Mouse (Mus musculus): ENCODE data around the gene Ly75. TPM values are rescaled to one million over a fixed set of nuclear protein-coding genes. Genes with fewer than 3 reads are reported as not detected.

Gene Ly75
- polyA plus RNA-seq, 1 experiment from 2014 or later, result 1.2 TPM

DNA sequence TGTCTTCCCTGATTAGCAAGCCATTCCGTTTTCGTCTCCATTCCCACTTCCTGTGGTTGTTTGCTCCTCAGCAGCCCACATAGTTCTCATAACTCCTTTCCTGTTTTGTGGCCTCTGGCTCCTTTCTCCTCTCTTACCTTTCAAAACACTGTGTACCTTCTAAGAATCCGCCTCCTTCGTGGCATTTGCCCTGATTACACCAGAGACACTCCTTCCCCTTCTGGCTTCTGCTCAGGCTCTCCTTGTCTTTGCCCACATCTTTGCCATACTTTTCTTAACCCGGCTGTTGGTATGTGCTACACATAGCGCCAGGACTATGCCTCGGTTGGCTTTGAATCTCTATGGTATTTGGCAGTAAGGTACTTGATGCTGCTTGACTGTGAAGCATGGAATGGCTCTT lies 35.2 kb downstream of the Ly75 start:
- 93% methylated on average over 7 of the region's 7 CpGs for WGBS
- no peaks in the 10 kb centered on the region for H3K36me3 ChIP-seq (ENCODE audit: control insufficient read depth, insufficient read depth, low read length)
- H3K27ac ChIP-seq (ENCODE audit: low read depth, low read length), result no peak overlapping the region
- H3K9me3 ChIP-seq (ENCODE audit: control insufficient read depth, low read length), result no peaks in the 10 kb centered on the region
- H3K9ac ChIP-seq (replicated peaks; ENCODE audit: low read depth, low read length), result no peak overlapping the region
- ATAC-seq (ENCODE audit: low read depth), result no peak
- H3K4me3 ChIP-seq (ENCODE audit: low read depth, low read length), result no peak overlapping the region
- 0 out of 2 replicates have a peak, but pooled peaks cover 4% of the 10 kb centered on the region for H3K4me1 ChIP-seq (ENCODE audit: control insufficient read depth, insufficient read depth, low read length)
- H3K4me2 ChIP-seq (ENCODE audit: low read depth, low read length), result no peak overlapping the region
- H3K27me3 ChIP-seq (ENCODE audit: control insufficient read depth, insufficient read depth, low read length), result peaks cover 7% of the 10 kb centered on the region; the same call in 1 of the 2 replicates

GRCm38 (mm10) chr2:60346531-60346930 lies 36.6 kb downstream of the Ly75 start:
- peaks cover 7% of the 10 kb centered on the region; the same call in 1 of the 2 replicates for H3K27me3 ChIP-seq (ENCODE audit: control insufficient read depth, insufficient read depth, low read length)
- WGBS, result 52% methylated on average over 8 of the region's 8 CpGs
- ATAC-seq (ENCODE audit: low read depth), result no peak
- no peaks in the 10 kb centered on the region for H3K9me3 ChIP-seq (ENCODE audit: control insufficient read depth, low read length)
- H3K27ac ChIP-seq (ENCODE audit: low read depth, low read length), result no peak overlapping the region
- no peak overlapping the region for H3K9ac ChIP-seq (replicated peaks; ENCODE audit: low read depth, low read length)
- H3K4me2 ChIP-seq (ENCODE audit: low read depth, low read length), result no peak overlapping the region
- H3K4me1 ChIP-seq (ENCODE audit: control insufficient read depth, insufficient read depth, low read length), result 0 out of 2 replicates have a peak, but pooled peaks cover 4% of the 10 kb centered on the region
- H3K4me3 ChIP-seq (ENCODE audit: low read depth, low read length), result no peak overlapping the region
- no peaks in the 10 kb centered on the region for H3K36me3 ChIP-seq (ENCODE audit: control insufficient read depth, insufficient read depth, low read length)

DNA sequence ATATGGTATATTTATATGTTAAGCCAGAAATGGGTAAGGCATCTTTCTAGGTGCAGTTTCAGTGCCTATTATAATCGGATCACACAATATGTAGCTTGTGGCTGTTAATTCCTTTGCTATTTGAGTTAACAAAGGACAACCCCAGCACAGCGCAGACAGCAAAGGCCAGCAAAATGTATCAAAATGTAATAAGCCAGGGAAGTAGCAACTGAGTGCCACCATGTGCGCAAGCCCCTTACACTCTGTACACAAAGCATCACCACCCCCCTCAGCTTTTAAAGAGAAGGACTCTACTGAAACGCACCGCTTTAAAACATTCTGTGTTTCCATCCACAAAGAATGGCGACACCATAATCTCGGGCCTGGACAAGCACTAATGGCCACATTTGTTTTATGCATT lies 37.4 kb downstream of the Ly75 start:
- WGBS, result 56% methylated on average over 7 of the region's 7 CpGs
- Histone ChIP-seq H3K36me3 (ENCODE audit: control insufficient read depth, insufficient read depth, low read length) (no peaks in the 10 kb centered on the region), H3K27me3 (ENCODE audit: control insufficient read depth, insufficient read depth, low read length) (peaks cover 7% of the 10 kb centered on the region; the same call in 1 of the 2 replicates), H3K27ac (ENCODE audit: low read depth, low read length) (no peak overlapping the region), H3K4me2 (ENCODE audit: low read depth, low read length) (no peak overlapping the region), H3K4me1 (ENCODE audit: control insufficient read depth, insufficient read depth, low read length) (0 out of 2 replicates have a peak, but pooled peaks cover 4% of the 10 kb centered on the region), H3K9ac (replicated peaks; ENCODE audit: low read depth, low read length) (no peak overlapping the region), H3K4me3 (ENCODE audit: low read depth, low read length) (no peak overlapping the region), H3K9me3 (ENCODE audit: control insufficient read depth, low read length) (no peaks in the 10 kb centered on the region)
- ATAC-seq (ENCODE audit: low read depth), result no peak

DNA sequence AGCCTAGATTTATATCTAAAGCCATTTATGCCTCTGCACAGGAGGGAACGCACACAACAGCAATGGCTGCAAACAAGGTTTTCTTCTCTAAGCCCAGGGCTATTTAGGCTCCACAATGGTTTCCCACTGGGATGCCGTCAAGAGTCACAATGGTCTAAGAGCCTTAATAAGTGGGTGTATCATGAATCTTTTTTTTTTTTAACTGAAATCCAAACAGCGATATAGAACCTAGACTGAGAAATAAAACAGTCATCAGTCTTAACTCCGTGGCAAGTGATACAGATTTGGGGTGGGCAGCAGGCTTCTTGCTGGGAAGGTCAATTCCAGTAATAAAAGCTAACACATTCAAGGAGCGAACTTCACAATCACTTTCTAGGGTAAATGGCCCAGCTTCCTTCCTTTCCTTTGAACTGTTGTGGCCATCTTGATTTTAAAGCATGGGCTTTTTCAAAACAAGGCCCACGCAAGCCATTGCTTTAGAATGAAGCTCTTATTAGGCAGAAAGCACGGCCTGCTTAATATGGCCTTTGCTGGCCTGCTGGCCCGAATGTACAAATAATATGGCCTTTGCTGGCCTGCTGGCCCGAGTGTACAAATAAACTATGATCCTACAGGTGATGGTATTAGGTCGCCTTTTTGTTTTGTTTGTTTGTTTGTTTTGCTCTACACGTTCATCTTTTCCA lies 39.4 kb downstream of the Ly75 start:
- peak; percentile 68 for ATAC-seq (ENCODE audit: low read depth)
- Histone ChIP-seq H3K4me2 (ENCODE audit: low read depth, low read length) (no peak overlapping the region), H3K27me3 (ENCODE audit: control insufficient read depth, insufficient read depth, low read length) (peaks cover 7% of the 10 kb centered on the region; the same call in 1 of the 2 replicates)

GRCm38 (mm10) chr2:60342107-60342880 lies 40.8 kb downstream of the Ly75 start:
- H3K9me3 ChIP-seq (ENCODE audit: control insufficient read depth, low read length), result no peaks in the 10 kb centered on the region
- no peak overlapping the region for H3K9ac ChIP-seq (replicated peaks; ENCODE audit: low read depth, low read length)
- H3K36me3 ChIP-seq (ENCODE audit: control insufficient read depth, insufficient read depth, low read length), result no peaks in the 10 kb centered on the region
- H3K27ac ChIP-seq (ENCODE audit: low read depth, low read length), result no peak overlapping the region
- 59% methylated on average over 4 of the region's 4 CpGs for WGBS
- no peak for ATAC-seq (ENCODE audit: low read depth)
- 0 out of 2 replicates have a peak, but pooled peaks cover 4% of the 10 kb centered on the region for H3K4me1 ChIP-seq (ENCODE audit: control insufficient read depth, insufficient read depth, low read length)
- H3K4me3 ChIP-seq (ENCODE audit: low read depth, low read length), result no peak overlapping the region
- H3K4me2 ChIP-seq (ENCODE audit: low read depth, low read length), result no peak overlapping the region
- peaks cover 4% of the 10 kb centered on the region; the same call in 1 of the 2 replicates for H3K27me3 ChIP-seq (ENCODE audit: control insufficient read depth, insufficient read depth, low read length)

More for the DNA sequence above, 39.4 kb downstream of the Ly75 start:
- Histone ChIP-seq H3K9me3 (ENCODE audit: control insufficient read depth, low read length) (no peaks in the 10 kb centered on the region), H3K36me3 (ENCODE audit: control insufficient read depth, insufficient read depth, low read length) (no peaks in the 10 kb centered on the region), H3K4me1 (ENCODE audit: control insufficient read depth, insufficient read depth, low read length) (0 out of 2 replicates have a peak, but pooled peaks cover 4% of the 10 kb centered on the region), H3K4me3 (ENCODE audit: low read depth, low read length) (no peak overlapping the region), H3K27ac (ENCODE audit: low read depth, low read length) (no peak overlapping the region), H3K9ac (replicated peaks; ENCODE audit: low read depth, low read length) (no peak overlapping the region)
- 16% methylated on average over 11 of the region's 11 CpGs for WGBS

DNA sequence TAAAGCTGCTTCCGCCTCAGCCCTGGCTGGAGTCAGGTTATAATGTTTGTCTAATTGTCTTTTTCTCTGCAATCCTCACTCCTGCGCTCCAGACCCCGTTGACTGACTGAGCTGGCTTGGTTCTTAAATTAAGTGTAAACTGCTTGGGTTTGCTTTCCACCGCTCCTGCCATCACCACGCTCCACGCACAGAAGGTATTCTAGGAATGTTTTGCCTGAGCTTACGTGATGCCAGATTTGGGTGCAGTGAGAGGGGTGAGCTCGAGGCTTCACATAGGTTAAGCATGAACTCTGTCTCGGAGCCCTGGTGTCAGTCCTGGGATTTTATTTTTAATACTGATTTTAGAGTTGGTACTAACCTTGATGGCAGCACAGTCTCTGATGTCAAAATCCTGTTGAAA lies 45.2 kb downstream of the Ly75 start:
- H3K36me3 ChIP-seq (ENCODE audit: control insufficient read depth, insufficient read depth, low read length), result no peaks in the 10 kb centered on the region
- no peak overlapping the region for H3K27ac ChIP-seq (ENCODE audit: low read depth, low read length)
- 56% methylated on average over 9 of the region's 9 CpGs for WGBS
- no peak for ATAC-seq (ENCODE audit: low read depth)
- no peak overlapping the region for H3K4me2 ChIP-seq (ENCODE audit: low read depth, low read length)
- no peaks in the 10 kb centered on the region for H3K4me1 ChIP-seq (ENCODE audit: control insufficient read depth, insufficient read depth, low read length)
- H3K27me3 ChIP-seq (ENCODE audit: control insufficient read depth, insufficient read depth, low read length), result no peaks in the 10 kb centered on the region
- H3K9me3 ChIP-seq (ENCODE audit: control insufficient read depth, low read length), result no peaks in the 10 kb centered on the region
- no peak overlapping the region for H3K9ac ChIP-seq (replicated peaks; ENCODE audit: low read depth, low read length)
- no peak overlapping the region for H3K4me3 ChIP-seq (ENCODE audit: low read depth, low read length)

- no peak overlapping the region for H3K27ac ChIP-seq (ENCODE audit: low read depth, low read length)
- WGBS, result 97% methylated on average over 10 of the region's 10 CpGs
- no peak overlapping the region for H3K4me3 ChIP-seq (ENCODE audit: low read depth, low read length)
- no peak overlapping the region for H3K9ac ChIP-seq (replicated peaks; ENCODE audit: low read depth, low read length)
- no peaks in the 10 kb centered on the region for H3K9me3 ChIP-seq (ENCODE audit: control insufficient read depth, low read length)
- no peaks in the 10 kb centered on the region for H3K36me3 ChIP-seq (ENCODE audit: control insufficient read depth, insufficient read depth, low read length)
- no peak overlapping the region for H3K4me2 ChIP-seq (ENCODE audit: low read depth, low read length)
- no peaks in the 10 kb centered on the region for H3K4me1 ChIP-seq (ENCODE audit: control insufficient read depth, insufficient read depth, low read length)
- no peaks in the 10 kb centered on the region for H3K27me3 ChIP-seq (ENCODE audit: control insufficient read depth, insufficient read depth, low read length)
- ATAC-seq (ENCODE audit: low read depth), result no peak
These were observed 54.5 kb downstream of the Ly75 start for GRCm38 (mm10) chr2:60328641-60329040.

DNA sequence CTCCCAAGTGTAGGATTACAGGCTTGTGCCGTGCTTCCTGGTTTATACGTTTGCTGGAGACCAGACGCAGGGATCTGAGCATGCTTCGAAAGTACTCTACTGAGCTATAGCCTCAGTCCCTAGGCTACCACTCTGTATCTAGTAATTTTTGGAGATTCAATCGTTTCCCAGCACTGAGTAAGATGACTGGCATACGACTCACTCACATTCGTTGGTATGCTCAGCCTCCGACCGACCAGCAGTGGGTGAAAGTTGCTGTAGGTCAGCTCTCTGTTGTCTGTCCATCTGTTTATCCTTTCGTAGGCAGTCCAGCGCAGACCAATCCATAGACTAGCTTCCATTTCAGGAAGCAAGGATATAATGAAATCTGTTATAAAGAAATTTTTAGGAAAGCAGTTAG lies 55.5 kb downstream of the Ly75 start:
- 90% methylated on average over 11 of the region's 11 CpGs for WGBS
- Histone ChIP-seq H3K4me3 (ENCODE audit: low read depth, low read length) (no peak overlapping the region), H3K9me3 (ENCODE audit: control insufficient read depth, low read length) (no peaks in the 10 kb centered on the region), H3K27ac (ENCODE audit: low read depth, low read length) (no peak overlapping the region), H3K36me3 (ENCODE audit: control insufficient read depth, insufficient read depth, low read length) (no peaks in the 10 kb centered on the region), H3K9ac (replicated peaks; ENCODE audit: low read depth, low read length) (no peak overlapping the region), H3K4me1 (ENCODE audit: control insufficient read depth, insufficient read depth, low read length) (no peaks in the 10 kb centered on the region), H3K4me2 (ENCODE audit: low read depth, low read length) (no peak overlapping the region), H3K27me3 (ENCODE audit: control insufficient read depth, insufficient read depth, low read length) (no peaks in the 10 kb centered on the region)
- ATAC-seq (ENCODE audit: low read depth), result no peak

GRCm38 (mm10) chr2:60326948-60327347 lies 56.2 kb downstream of the Ly75 start:
- H3K27ac ChIP-seq (ENCODE audit: low read depth, low read length), result no peak overlapping the region
- no peak overlapping the region for H3K4me2 ChIP-seq (ENCODE audit: low read depth, low read length)
- H3K9me3 ChIP-seq (ENCODE audit: control insufficient read depth, low read length), result no peaks in the 10 kb centered on the region
- H3K4me3 ChIP-seq (ENCODE audit: low read depth, low read length), result no peak overlapping the region
- WGBS, result 92% methylated on average over 7 of the region's 7 CpGs
- H3K36me3 ChIP-seq (ENCODE audit: control insufficient read depth, insufficient read depth, low read length), result no peaks in the 10 kb centered on the region
- ATAC-seq (ENCODE audit: low read depth), result no peak
- H3K9ac ChIP-seq (replicated peaks; ENCODE audit: low read depth, low read length), result no peak overlapping the region
- H3K27me3 ChIP-seq (ENCODE audit: control insufficient read depth, insufficient read depth, low read length), result no peaks in the 10 kb centered on the region
- no peaks in the 10 kb centered on the region for H3K4me1 ChIP-seq (ENCODE audit: control insufficient read depth, insufficient read depth, low read length)

Data from neural tube, embryonic 14.5 days (tissue).